Mouse (Mus musculus): ENCODE results near the gene Snrnp25. TPM values are rescaled to one million over a fixed set of nuclear protein-coding genes. Genes with fewer than 3 reads are reported as not detected.

Snrnp25 gene
- polyA plus RNA-seq, 1 experiment from 2014 or later: 61.4 TPM

Other genes starting within 250 kb of the Snrnp25 start
- gene 4930524B15Rik, start 239.8 kb upstream of the Snrnp25 start, polyA plus RNA-seq (2016; fragmentation: Nextera tagmentation; extraction: Ambion mirVana): 0.09 and 0.15 TPM in 2 replicates
- 185 and 202 TPM in 2 replicates for gene Nsg2, start 205.0 kb upstream of the Snrnp25 start, polyA plus RNA-seq (2016; fragmentation: Nextera tagmentation; extraction: Ambion mirVana)
- gene Il9r, start 5.1 kb upstream of the Snrnp25 start, polyA plus RNA-seq (2016; fragmentation: Nextera tagmentation; extraction: Ambion mirVana): not detected in 2 replicates
- 18.3 and 19.1 TPM in 2 replicates for gene Rhbdf1, start 16.9 kb downstream of the Snrnp25 start, polyA plus RNA-seq (2016; fragmentation: Nextera tagmentation; extraction: Ambion mirVana)
- 25.0 and 29.3 TPM in 2 replicates for gene Mpg, start 21.1 kb downstream of the Snrnp25 start, polyA plus RNA-seq (2016; fragmentation: Nextera tagmentation; extraction: Ambion mirVana)
- gene Nprl3, start 62.3 kb downstream of the Snrnp25 start, polyA plus RNA-seq (2016; fragmentation: Nextera tagmentation; extraction: Ambion mirVana): 50.2 and 50.9 TPM in 2 replicates
- 1,147 and 1,607 TPM in 2 replicates for gene Hba-x, start 71.0 kb downstream of the Snrnp25 start, polyA plus RNA-seq (2016; fragmentation: Nextera tagmentation; extraction: Ambion mirVana)
- gene Hba-a1, start 78.1 kb downstream of the Snrnp25 start, polyA plus RNA-seq (2016; fragmentation: Nextera tagmentation; extraction: Ambion mirVana): 2,326 and 2,947 TPM in 2 replicates
- gene Hbq1b, start 81.5 kb downstream of the Snrnp25 start, polyA plus RNA-seq (2016; fragmentation: Nextera tagmentation; extraction: Ambion mirVana): 2.4 TPM in 2 replicates
- gene Hba-a2, start 91.1 kb downstream of the Snrnp25 start, polyA plus RNA-seq (2016; fragmentation: Nextera tagmentation; extraction: Ambion mirVana): 4,843 and 6,486 TPM in 2 replicates
- gene Hbq1a, start 94.7 kb downstream of the Snrnp25 start, polyA plus RNA-seq (2016; fragmentation: Nextera tagmentation; extraction: Ambion mirVana): 0.73 TPM in 1 of 2 replicates, not detected in the other
- gene Sh3pxd2b, start 142.4 kb downstream of the Snrnp25 start, polyA plus RNA-seq (2016; fragmentation: Nextera tagmentation; extraction: Ambion mirVana): 25.2 and 26.0 TPM in 2 replicates
- 68.3 and 72.7 TPM in 2 replicates for gene Ubtd2, start 250.0 kb downstream of the Snrnp25 start, polyA plus RNA-seq (2016; fragmentation: Nextera tagmentation; extraction: Ambion mirVana)